Mouse (Mus musculus) stomach, postnatal 0 days (tissue): ENCODE results near the gene Cldn7.

Experiments
- CTCF ChIP-seq: IDR thresholded peaks from 2 replicates; pipeline ENCODE4 v1.5.1; 2016; ENCODE audit warnings: antibody characterized with exemption, low read depth, mild to moderate bottlenecking, moderate library complexity
- EP300 ChIP-seq: optimal IDR thresholded peaks from 2 replicates; pipeline ENCODE3; 2016; ENCODE audit warnings: antibody characterized with exemption

- no peak for TF ChIP-seq CTCF
- TF ChIP-seq EP300 = no peak
These were observed 49.6 kb upstream of the Cldn7 start for GRCm38 (mm10) chr11:69914917-69915430.
